Mouse (Mus musculus) kidney, adult 2 months (tissue): ENCODE results near the gene Acbd3.

ENCODE experiments used
- CTCF ChIP-seq: fragments of 200-500 bp; conservative IDR thresholded peaks from 2 replicates; pipeline ENCODE4 v1.5.1; 2011; ENCODE audit warnings: low read depth, mild to moderate bottlenecking, control low read depth, low read length, moderate library complexity, mixed read lengths; ENCODE audit not compliant: insufficient read depth, insufficient read length
- POLR2A ChIP-seq: fragments of 200-500 bp; IDR thresholded peaks from one replicate; pipeline ENCODE4 v1.6.1; 2011; ENCODE audit warnings: low read depth, low read length, control low read depth

DNA sequence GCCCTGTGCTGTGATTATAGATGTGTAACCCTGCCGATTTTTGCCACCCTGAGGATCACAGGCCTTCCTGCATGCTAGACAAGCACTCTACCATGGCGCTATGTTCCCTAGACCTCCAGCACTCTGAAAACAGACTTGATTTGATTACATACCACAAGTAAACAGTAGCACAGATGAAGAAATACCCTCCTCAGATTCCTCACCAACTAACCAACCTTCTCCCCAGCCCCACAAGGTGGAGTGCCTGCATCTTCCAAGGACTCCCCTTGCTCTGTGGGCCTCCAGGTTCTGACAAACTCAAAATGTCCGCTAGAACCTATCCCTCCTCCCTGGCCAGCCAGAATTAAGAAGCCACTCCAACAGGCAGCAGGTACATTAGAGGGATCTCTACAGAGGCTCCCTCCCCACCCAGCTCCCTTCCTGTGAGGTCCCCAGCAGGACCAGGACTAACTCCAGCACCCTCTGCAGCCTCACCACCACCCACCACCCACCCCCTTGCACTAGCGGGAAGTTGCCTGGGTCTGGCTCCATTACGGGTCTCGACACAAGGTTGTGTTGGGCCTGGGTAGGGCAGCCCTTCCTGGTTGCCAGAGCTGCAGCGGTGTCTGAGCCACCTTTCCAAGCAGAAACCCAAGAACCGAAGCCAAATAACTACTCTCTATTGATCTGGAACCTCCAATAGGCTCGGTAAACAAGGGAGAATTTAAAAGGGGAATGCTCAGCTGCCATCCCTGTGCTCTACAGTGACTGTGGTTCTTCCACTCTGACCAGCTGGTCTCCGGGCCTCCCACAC, 41.9 kb downstream of the Acbd3 start:
- TF ChIP-seq POLR2A, result no peak
- 0 out of 2 replicates have a peak, but pooled peaks have one; percentile 1 for TF ChIP-seq CTCF
